Mouse (Mus musculus) hindbrain, embryonic 16.5 days (tissue): ENCODE measurements around the gene Btbd8. TPM values are rescaled to one million over a fixed set of nuclear protein-coding genes. Genes with fewer than 3 reads are reported as not detected.

Source experiments
- ATAC-seq: fragments of 200-750 bp; cut with Nextera tagmentation; 2 replicates; pipeline ENCODE4 v1.8.0; 2017; ENCODE audit warnings: moderate TSS enrichment, moderate library complexity
- H3K27ac ChIP-seq: fragments of 300-500 bp; sonication (generic); 2 replicates; pipeline ENCODE4 v1.5.1; 2014; ENCODE audit warnings: low read depth, mild to moderate bottlenecking, control low read depth, low read length, moderate library complexity
- H3K27me3 ChIP-seq: fragments of 300-500 bp; sonication (generic); replicated peaks from 2 replicates; pipeline ENCODE4 v1.6.1; 2014; ENCODE audit warnings: low read length; ENCODE audit not compliant: control insufficient read depth, insufficient read depth
- H3K36me3 ChIP-seq: fragments of 300-500 bp; sonication (generic); 2 replicates; pipeline ENCODE4 v1.6.1; 2014; ENCODE audit warnings: mild to moderate bottlenecking, low read length, moderate library complexity, mixed read lengths; ENCODE audit not compliant: control insufficient read depth, insufficient read depth
- H3K4me1 ChIP-seq: fragments of 300-500 bp; sonication (generic); 2 replicates; pipeline ENCODE4 v1.6.1; 2014; ENCODE audit warnings: low read depth, low read length; ENCODE audit not compliant: control insufficient read depth, insufficient read depth
- H3K4me2 ChIP-seq: fragments of 300-500 bp; sonication (generic); 2 replicates; pipeline ENCODE4 v1.6.1; 2014; ENCODE audit warnings: mild to moderate bottlenecking, low read length, control low read depth, moderate library complexity
- H3K4me3 ChIP-seq: fragments of 300-500 bp; sonication (generic); 2 replicates; pipeline ENCODE4 v1.5.1; 2014; ENCODE audit warnings: mild to moderate bottlenecking, low read length, control low read depth, moderate library complexity
- H3K9ac ChIP-seq: fragments of 300-500 bp; sonication (generic); 2 replicates; pipeline ENCODE4 v1.6.1; 2014; ENCODE audit warnings: low read depth, mild to moderate bottlenecking, control low read depth, low read length, moderate library complexity
- H3K9me3 ChIP-seq: fragments of 300-500 bp; sonication (generic); 2 replicates; pipeline ENCODE4 v1.6.1; 2014; ENCODE audit warnings: mild to moderate bottlenecking, low read length, moderate library complexity; ENCODE audit not compliant: control insufficient read depth
- WGBS: fragments of 180-500 bp; shearing (Covaris S2); extraction: QIAGEN DNeasy Blood & Tissue Kit; methylation state at CpG from one replicate; pipeline ENCODE4 v1.1.7; 2014; 5-methylcytosine and 5-hydroxymethylcytosine counted together
- polyA plus RNA-seq: library from polyadenylated mRNA; unstranded; fragments of >200 nt; fragmentation: Nextera tagmentation; extraction: Ambion mirVana; gene quantifications from 2 replicates; pipeline ENCODE4 v1.2.1, GENCODE M21; 2015

The Btbd8 gene
- polyA plus RNA-seq, result 19.9 and 24.6 TPM in 2 replicates

- ATAC-seq, result peak; percentile 97
- Histone ChIP-seq H3K27ac (peak within 1 kb of the TSS; percentile 93), H3K36me3 (no peaks in the 10 kb centered on the region), H3K4me3 (peak within 1 kb of the TSS; percentile 94), H3K4me2 (peak within 1 kb of the TSS; percentile 66), H3K27me3 (no peaks in the 10 kb centered on the region), H3K4me1 (peaks cover 5% of the 10 kb centered on the region), H3K9ac (peak within 1 kb of the TSS; percentile 100), H3K9me3 (no peaks in the 10 kb centered on the region)
- WGBS, result under 1% methylated on average over 51 of the region's 51 CpGs
These were observed at the start of gene Btbd8 for GRCm38 (mm10) chr5:107437464-107438281. Gene Btbd8, plus strand, starts transcription at chr5:107437997.

GRCm38 (mm10) chr5:107389373-107389772 lies 48.4 kb upstream of the Btbd8 start:
- Histone ChIP-seq H3K4me2 (no peak overlapping the region), H3K4me1 (no peaks in the 10 kb centered on the region), H3K36me3 (no peaks in the 10 kb centered on the region), H3K27ac (no peak overlapping the region), H3K9ac (no peak overlapping the region), H3K4me3 (no peak overlapping the region), H3K9me3 (no peaks in the 10 kb centered on the region), H3K27me3 (no peaks in the 10 kb centered on the region)
- no peak for ATAC-seq
- 92% methylated on average over 2 of the region's 2 CpGs for WGBS

DNA sequence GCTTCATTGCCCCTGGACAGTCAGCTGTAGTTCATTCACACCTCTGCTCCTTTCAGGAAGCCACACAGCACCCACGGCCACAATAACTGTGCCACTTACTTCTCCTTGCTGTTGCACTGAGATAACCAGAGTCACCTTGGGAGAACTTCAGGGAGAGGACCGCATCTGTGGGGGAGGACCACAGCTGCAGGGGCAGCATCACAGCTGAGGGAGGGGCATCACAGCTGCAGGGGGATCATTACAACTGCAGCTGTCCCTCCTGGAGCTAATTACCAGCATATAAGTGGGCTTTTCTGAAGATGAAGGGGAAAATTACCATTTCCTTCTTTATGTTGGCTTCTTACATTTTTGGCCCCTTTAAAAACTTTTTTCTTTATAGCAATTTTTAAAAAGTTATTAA lies 43.4 kb upstream of the Btbd8 start:
- Histone ChIP-seq H3K9me3 (no peaks in the 10 kb centered on the region), H3K4me3 (no peak overlapping the region), H3K27me3 (no peaks in the 10 kb centered on the region), H3K4me1 (no peaks in the 10 kb centered on the region), H3K9ac (no peak overlapping the region), H3K4me2 (no peak overlapping the region), H3K36me3 (no peaks in the 10 kb centered on the region), H3K27ac (no peak overlapping the region)
- no peak for ATAC-seq
- 64% methylated on average over 2 of the region's 2 CpGs for WGBS

- 14% methylated on average over 5 of the region's 5 CpGs for WGBS
- Histone ChIP-seq H3K4me2 (peak within 1 kb of the TSS; percentile 94), H3K27ac (no peak within 1 kb of the TSS), H3K9ac (peak within 1 kb of the TSS; percentile 58), H3K9me3 (no peaks in the 10 kb centered on the region), H3K4me1 (no peaks in the 10 kb centered on the region; the same call in 1 of the 2 replicates), H3K27me3 (no peaks in the 10 kb centered on the region), H3K36me3 (no peaks in the 10 kb centered on the region), H3K4me3 (peak within 1 kb of the TSS; percentile 47)
- no peak for ATAC-seq
These were observed 35.4 kb upstream of the Btbd8 start, which contains the start of gene Ephx4 for GRCm38 (mm10) chr5:107402436-107402835. Gene Ephx4, plus strand, starts transcription at chr5:107402736.

DNA sequence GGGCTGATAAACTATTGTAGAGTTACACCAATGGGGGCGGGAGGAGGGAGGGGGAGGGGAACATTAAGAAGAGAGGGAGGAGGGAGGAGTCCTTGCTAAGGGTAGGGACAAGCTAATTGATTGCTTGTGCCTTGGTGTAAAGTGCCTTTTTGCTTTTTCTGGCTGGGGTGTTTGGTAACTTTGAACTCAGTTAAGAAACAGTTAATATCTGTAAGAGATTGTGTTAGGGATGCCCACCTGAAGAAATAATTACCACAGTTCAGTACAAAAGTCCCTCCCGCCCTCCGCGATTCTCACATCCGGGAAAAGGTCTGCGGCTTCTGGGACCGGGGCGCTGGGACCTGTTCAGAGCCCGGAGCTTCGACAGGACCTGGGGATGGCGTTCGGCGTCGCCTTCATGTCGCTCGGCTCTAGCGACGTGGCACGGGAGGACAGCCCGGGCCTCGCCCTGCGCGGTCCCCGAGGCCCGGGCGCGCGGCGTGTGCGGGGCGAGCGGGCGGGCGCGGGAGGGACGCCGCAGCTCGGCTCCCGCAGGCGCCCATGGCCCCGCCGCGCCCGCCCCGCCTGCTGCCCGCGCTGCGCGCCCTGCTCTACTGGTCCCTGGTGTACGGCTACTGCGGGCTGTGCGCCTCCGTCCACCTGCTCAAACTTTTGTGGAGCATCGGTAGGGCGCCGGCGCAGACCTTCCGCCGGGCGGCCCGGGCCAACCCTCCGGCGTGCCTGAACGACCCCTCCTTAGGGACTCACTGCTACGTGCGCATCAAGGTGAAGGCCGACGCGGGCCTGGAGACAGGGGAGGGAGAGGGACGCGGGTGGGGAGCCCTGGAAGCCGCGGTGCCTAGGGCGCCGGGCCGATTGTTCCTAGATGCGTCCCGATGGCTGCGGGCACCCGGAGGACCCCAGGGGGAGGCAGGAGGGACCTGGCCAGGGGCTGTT lies 34.5 kb upstream of the Btbd8 start:
- H3K27ac ChIP-seq, result no peak overlapping the region
- peak overlapping the region; percentile 94 for H3K4me2 ChIP-seq
- no peaks in the 10 kb centered on the region for H3K27me3 ChIP-seq
- H3K4me1 ChIP-seq, result no peaks in the 10 kb centered on the region; the same call in 1 of the 2 replicates
- peak overlapping the region; percentile 47 for H3K4me3 ChIP-seq
- WGBS, result under 1% methylated on average over 75 of the region's 80 CpGs
- H3K9me3 ChIP-seq, result no peaks in the 10 kb centered on the region
- peak; percentile 84 for ATAC-seq
- H3K36me3 ChIP-seq, result no peaks in the 10 kb centered on the region
- H3K9ac ChIP-seq, result peak overlapping the region; percentile 58

GRCm38 (mm10) chr5:107403947-107404684 lies 33.7 kb upstream of the Btbd8 start:
- Histone ChIP-seq H3K27me3 (no peaks in the 10 kb centered on the region), H3K9me3 (no peaks in the 10 kb centered on the region), H3K9ac (peak overlapping the region; percentile 58), H3K27ac (no peak overlapping the region), H3K36me3 (no peaks in the 10 kb centered on the region), H3K4me2 (peak overlapping the region; percentile 94), H3K4me3 (peak overlapping the region; percentile 47), H3K4me1 (no peaks in the 10 kb centered on the region; the same call in 1 of the 2 replicates)
- ATAC-seq, result no peak
- 26% methylated on average over 12 of the region's 12 CpGs for WGBS

DNA sequence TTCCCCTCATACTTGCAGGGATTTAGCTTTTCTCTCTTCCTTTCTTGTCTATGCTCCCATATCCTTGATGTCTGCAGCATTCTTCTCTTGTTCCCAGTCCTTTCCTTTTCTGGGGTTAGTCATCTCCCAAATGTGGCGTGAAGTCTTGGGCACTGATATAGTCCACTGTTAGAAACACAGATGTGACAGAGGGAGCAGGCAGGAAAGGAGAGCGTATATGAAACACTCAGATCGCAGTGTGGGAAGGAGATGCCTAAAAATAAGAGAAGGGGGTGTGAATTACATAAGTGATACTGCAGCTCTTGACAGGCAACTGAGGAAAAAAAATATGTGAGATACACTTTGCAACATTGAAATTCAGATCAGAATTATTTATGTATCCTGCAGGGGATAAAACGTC lies 32.4 kb upstream of the Btbd8 start:
- no peak overlapping the region for H3K4me3 ChIP-seq
- no peaks in the 10 kb centered on the region; the same call in 1 of the 2 replicates for H3K4me1 ChIP-seq
- no peaks in the 10 kb centered on the region for H3K9me3 ChIP-seq
- 83% methylated on average over 4 of the region's 4 CpGs for WGBS
- no peak overlapping the region for H3K4me2 ChIP-seq
- no peaks in the 10 kb centered on the region for H3K27me3 ChIP-seq
- H3K9ac ChIP-seq, result no peak overlapping the region
- no peaks in the 10 kb centered on the region for H3K36me3 ChIP-seq
- no peak for ATAC-seq
- no peak overlapping the region for H3K27ac ChIP-seq

DNA sequence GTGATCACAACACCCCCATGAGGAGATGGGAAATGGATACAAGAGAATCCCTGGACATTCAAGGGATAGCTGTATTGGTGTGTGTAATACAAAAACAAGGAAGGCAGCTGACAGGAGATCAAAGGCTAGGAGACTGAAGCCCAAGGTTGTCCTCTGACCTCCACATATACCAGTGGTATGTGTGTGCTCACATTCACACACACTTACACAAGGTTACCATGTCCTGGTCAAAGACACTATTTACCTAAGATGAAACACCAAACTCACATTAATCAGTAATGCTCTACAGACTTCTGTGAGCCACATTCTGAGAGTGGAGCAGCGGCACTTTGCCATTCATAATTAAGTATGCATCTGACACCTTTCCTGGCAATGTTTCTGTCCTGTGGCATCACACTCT lies 27.5 kb upstream of the Btbd8 start:
- no peak overlapping the region for H3K27ac ChIP-seq
- H3K4me2 ChIP-seq, result no peak overlapping the region
- H3K4me3 ChIP-seq, result no peak overlapping the region
- ATAC-seq, result no peak
- 75% methylated on average over 1 of the region's 1 CpGs for WGBS
- H3K9ac ChIP-seq, result no peak overlapping the region
- H3K27me3 ChIP-seq, result no peaks in the 10 kb centered on the region
- H3K9me3 ChIP-seq, result no peaks in the 10 kb centered on the region
- no peaks in the 10 kb centered on the region for H3K4me1 ChIP-seq
- H3K36me3 ChIP-seq, result no peaks in the 10 kb centered on the region
